Mouse (Mus musculus): Measurements from ENCODE around the gene Ndufaf8. TPM values are rescaled to one million over a fixed set of nuclear protein-coding genes. Genes with fewer than 3 reads are reported as not detected.
A peak's percentile ranks its signal among the peaks of the same experiment; 100 is the strongest.

Ndufaf8 gene
- polyA plus RNA-seq, 1 experiment: 47.7 TPM

- Histone ChIP-seq H3K4me3 (ENCODE audit: control insufficient read depth, insufficient read depth, low read length) (no peak overlapping the region), H3K27ac (ENCODE audit: control insufficient read depth, insufficient read depth, low read length) (no peak overlapping the region), H3K27me3 (ENCODE audit: control insufficient read depth, insufficient read depth, low read length) (no peaks in the 10 kb centered on the region), H3K4me1 (replicated peaks; ENCODE audit: control insufficient read depth, insufficient read depth, low read length) (no peaks in the 10 kb centered on the region), H3K36me3 (ENCODE audit: control insufficient read depth, insufficient read depth, low read length) (peaks cover 22% of the 10 kb centered on the region)
- 94% methylated on average over 17 of the region's 17 CpGs for WGBS
- peak; percentile 31 for DNase-seq
- TF ChIP-seq CTCF (IDR thresholded peaks at IDR 0.05; ENCODE audit: borderline replicate concordance, control insufficient read depth, extremely low read depth, insufficient read depth, low read length, poor library complexity) (no peak; the same call in 1 of the 2 replicates), POLR2A (IDR thresholded peaks at IDR 0.05; ENCODE audit: control insufficient read depth, extremely low read depth, insufficient read depth, low read length, poor library complexity) (no peak)
Observed at GRCm38 (mm10) chr11:120120642-120121420, 22.1 kb downstream of the Ndufaf8 start.

- 97% methylated on average over 12 of the region's 12 CpGs for WGBS
- no peak overlapping the region for H3K27ac ChIP-seq (ENCODE audit: control insufficient read depth, insufficient read depth, low read length)
- no peak for DNase-seq
- no peaks in the 10 kb centered on the region for H3K4me1 ChIP-seq (replicated peaks; ENCODE audit: control insufficient read depth, insufficient read depth, low read length)
- H3K27me3 ChIP-seq (ENCODE audit: control insufficient read depth, insufficient read depth, low read length): no peaks in the 10 kb centered on the region
- TF ChIP-seq POLR2A (IDR thresholded peaks at IDR 0.05; ENCODE audit: control insufficient read depth, extremely low read depth, insufficient read depth, low read length, poor library complexity): no peak
- no peak for TF ChIP-seq CTCF (IDR thresholded peaks at IDR 0.05; ENCODE audit: borderline replicate concordance, control insufficient read depth, extremely low read depth, insufficient read depth, low read length, poor library complexity)
- H3K4me3 ChIP-seq (ENCODE audit: control insufficient read depth, insufficient read depth, low read length): no peak overlapping the region
- peaks cover 26% of the 10 kb centered on the region for H3K36me3 ChIP-seq (ENCODE audit: control insufficient read depth, insufficient read depth, low read length)
Observed at GRCm38 (mm10) chr11:120122126-120122525, 23.4 kb downstream of the Ndufaf8 start.

DNA sequence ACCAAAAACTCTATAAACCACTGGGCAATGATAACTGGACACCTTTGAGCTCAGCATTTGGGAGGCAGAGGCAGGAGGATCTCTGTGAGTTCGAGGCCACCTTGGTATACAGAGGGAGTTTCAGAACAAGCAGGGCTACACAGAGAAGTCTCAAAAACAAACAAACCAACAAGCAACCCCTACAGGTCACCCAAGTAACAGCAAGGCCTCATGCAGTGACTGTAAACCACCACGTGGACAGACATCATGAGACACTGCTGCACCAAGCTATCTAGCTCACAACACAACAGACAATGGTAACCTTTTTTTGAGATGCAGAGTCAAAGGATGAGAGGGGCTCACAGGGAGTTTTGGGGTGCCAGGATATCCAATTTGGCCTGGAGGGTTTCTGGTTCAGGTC, 28.1 kb downstream of the Ndufaf8 start:
- H3K36me3 ChIP-seq (ENCODE audit: control insufficient read depth, insufficient read depth, low read length): peaks cover 59% of the 10 kb centered on the region
- H3K4me1 ChIP-seq (replicated peaks; ENCODE audit: control insufficient read depth, insufficient read depth, low read length): no peaks in the 10 kb centered on the region
- H3K27me3 ChIP-seq (ENCODE audit: control insufficient read depth, insufficient read depth, low read length): no peaks in the 10 kb centered on the region
- TF ChIP-seq POLR2A (IDR thresholded peaks at IDR 0.05; ENCODE audit: control insufficient read depth, extremely low read depth, insufficient read depth, low read length, poor library complexity) (no peak), CTCF (IDR thresholded peaks at IDR 0.05; ENCODE audit: borderline replicate concordance, control insufficient read depth, extremely low read depth, insufficient read depth, low read length, poor library complexity) (no peak)
- 93% methylated on average over 2 of the region's 2 CpGs for WGBS
- no peak overlapping the region for H3K4me3 ChIP-seq (ENCODE audit: control insufficient read depth, insufficient read depth, low read length)
- no peak for DNase-seq
- H3K27ac ChIP-seq (ENCODE audit: control insufficient read depth, insufficient read depth, low read length): no peak overlapping the region

- Histone ChIP-seq H3K27me3 (ENCODE audit: control insufficient read depth, insufficient read depth, low read length) (no peaks in the 10 kb centered on the region), H3K4me3 (ENCODE audit: control insufficient read depth, insufficient read depth, low read length) (no peak overlapping the region), H3K4me1 (replicated peaks; ENCODE audit: control insufficient read depth, insufficient read depth, low read length) (no peaks in the 10 kb centered on the region), H3K27ac (ENCODE audit: control insufficient read depth, insufficient read depth, low read length) (no peak overlapping the region), H3K36me3 (ENCODE audit: control insufficient read depth, insufficient read depth, low read length) (peaks cover 68% of the 10 kb centered on the region)
- no peak for DNase-seq
- WGBS: 95% methylated on average over 7 of the region's 7 CpGs
- TF ChIP-seq POLR2A (IDR thresholded peaks at IDR 0.05; ENCODE audit: control insufficient read depth, extremely low read depth, insufficient read depth, low read length, poor library complexity): no peak
- no peak for TF ChIP-seq CTCF (IDR thresholded peaks at IDR 0.05; ENCODE audit: borderline replicate concordance, control insufficient read depth, extremely low read depth, insufficient read depth, low read length, poor library complexity)
Observed at GRCm38 (mm10) chr11:120129281-120129680, 30.6 kb downstream of the Ndufaf8 start.

GRCm38 (mm10) chr11:120134148-120134547, 35.4 kb downstream of the Ndufaf8 start:
- WGBS: 96% methylated on average over 5 of the region's 5 CpGs
- TF ChIP-seq POLR2A (IDR thresholded peaks at IDR 0.05; ENCODE audit: control insufficient read depth, extremely low read depth, insufficient read depth, low read length, poor library complexity) (no peak), CTCF (IDR thresholded peaks at IDR 0.05; ENCODE audit: borderline replicate concordance, control insufficient read depth, extremely low read depth, insufficient read depth, low read length, poor library complexity) (no peak)
- peaks cover 43% of the 10 kb centered on the region for H3K36me3 ChIP-seq (ENCODE audit: control insufficient read depth, insufficient read depth, low read length)
- no peak overlapping the region for H3K27ac ChIP-seq (ENCODE audit: control insufficient read depth, insufficient read depth, low read length)
- peaks cover 5% of the 10 kb centered on the region for H3K4me1 ChIP-seq (replicated peaks; ENCODE audit: control insufficient read depth, insufficient read depth, low read length)
- DNase-seq: no peak
- no peaks in the 10 kb centered on the region for H3K27me3 ChIP-seq (ENCODE audit: control insufficient read depth, insufficient read depth, low read length)
- no peak overlapping the region for H3K4me3 ChIP-seq (ENCODE audit: control insufficient read depth, insufficient read depth, low read length)

DNA sequence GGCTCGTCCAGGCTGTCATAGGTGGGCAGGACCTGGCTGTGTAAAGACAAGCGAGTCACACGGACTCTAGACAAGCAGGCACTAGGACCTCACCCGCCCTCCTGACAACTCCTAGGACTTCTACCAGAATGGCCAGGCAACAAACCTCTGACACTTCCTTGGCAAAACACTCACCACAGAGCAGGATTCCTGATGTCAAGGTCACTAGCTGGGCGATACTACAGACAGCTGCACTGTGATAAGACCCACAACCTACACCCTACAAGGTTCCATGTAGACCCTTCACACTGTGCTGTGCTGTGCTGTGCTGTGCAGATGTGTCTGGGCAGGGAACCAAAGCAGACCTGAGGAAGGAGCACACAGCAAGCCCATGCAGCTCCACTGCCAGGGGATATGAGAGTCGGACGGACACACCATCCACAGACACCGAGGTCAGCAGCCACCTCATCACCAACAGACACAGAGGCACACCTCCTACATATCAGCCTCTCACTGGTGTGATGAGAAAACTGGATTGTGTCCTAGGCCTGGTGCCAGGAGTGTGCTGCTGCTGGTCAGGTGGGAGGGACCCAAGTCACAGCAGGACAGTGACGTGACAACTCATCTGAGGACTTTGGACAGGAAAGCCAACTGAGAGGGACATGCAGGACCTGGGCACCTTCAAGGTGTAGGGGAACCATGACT, 36.3 kb downstream of the Ndufaf8 start:
- no peak overlapping the region for H3K4me3 ChIP-seq (ENCODE audit: control insufficient read depth, insufficient read depth, low read length)
- 95% methylated on average over 9 of the region's 9 CpGs for WGBS
- no peak for DNase-seq
- H3K4me1 ChIP-seq (replicated peaks; ENCODE audit: control insufficient read depth, insufficient read depth, low read length): peaks cover 11% of the 10 kb centered on the region
- H3K27ac ChIP-seq (ENCODE audit: control insufficient read depth, insufficient read depth, low read length): no peak overlapping the region
- H3K36me3 ChIP-seq (ENCODE audit: control insufficient read depth, insufficient read depth, low read length): peaks cover 35% of the 10 kb centered on the region
- no peak for TF ChIP-seq CTCF (IDR thresholded peaks at IDR 0.05; ENCODE audit: borderline replicate concordance, control insufficient read depth, extremely low read depth, insufficient read depth, low read length, poor library complexity)
- H3K27me3 ChIP-seq (ENCODE audit: control insufficient read depth, insufficient read depth, low read length): no peaks in the 10 kb centered on the region

All from thymus, adult 2 months (tissue).